Mouse (Mus musculus) kidney, adult 2 months (tissue): ENCODE measurements around the gene Brat1. TPM values are rescaled to one million over a fixed set of nuclear protein-coding genes. Genes with fewer than 3 reads are reported as not detected.

Source experiments
- DNase-seq: peaks from one replicate; pipeline ENCODE4 v3.0.0; 2021
- H3K27ac ChIP-seq: fragments of 200-500 bp; 2 replicates; pipeline ENCODE4 v1.5.1; 2012; ENCODE audit warnings: low read depth, low read length, control low read depth, inconsistent platforms; ENCODE audit not compliant: insufficient read depth
- H3K27me3 ChIP-seq: fragments of 200-500 bp; replicated peaks from 2 replicates; pipeline ENCODE4 v1.6.1; 2012; ENCODE audit warnings: mild to moderate bottlenecking, moderate library complexity, low read length, inconsistent platforms; ENCODE audit not compliant: control insufficient read depth, insufficient read depth
- H3K36me3 ChIP-seq: fragments of 200-500 bp; 2 replicates; pipeline ENCODE4 v1.6.1; 2012; ENCODE audit warnings: mild to moderate bottlenecking, moderate library complexity, low read length, inconsistent platforms; ENCODE audit not compliant: control insufficient read depth, insufficient read depth
- H3K4me1 ChIP-seq: fragments of 200-500 bp; 2 replicates; pipeline ENCODE4 v1.6.1; 2011; ENCODE audit warnings: low read length; ENCODE audit not compliant: control insufficient read depth, insufficient read depth
- H3K4me3 ChIP-seq: fragments of 200-500 bp; 2 replicates; pipeline ENCODE4 v1.5.1; 2011; ENCODE audit warnings: mild to moderate bottlenecking, low read depth, low read length, control low read depth; ENCODE audit not compliant: insufficient read depth
- CTCF ChIP-seq: fragments of 200-500 bp; conservative IDR thresholded peaks from 2 replicates; pipeline ENCODE4 v1.5.1; 2011; ENCODE audit warnings: low read depth, mild to moderate bottlenecking, control low read depth, low read length, moderate library complexity, mixed read lengths; ENCODE audit not compliant: insufficient read depth, insufficient read length
- POLR2A ChIP-seq: fragments of 200-500 bp; IDR thresholded peaks from one replicate; pipeline ENCODE4 v1.6.1; 2011; ENCODE audit warnings: low read depth, low read length, control low read depth
- WGBS: fragments of 180-500 bp; shearing (Covaris S2); methylation state at CpG from one replicate; pipeline ENCODE4 v1.1.7; 2018; 5-methylcytosine and 5-hydroxymethylcytosine counted together
- polyA plus RNA-seq: library from polyadenylated mRNA; depleted of rRNA; stranded (reverse); fragments of >200 nt; gene quantifications from 2 replicates; pipeline ENCODE4 v1.2.3, GENCODE M21; 2012

Gene Brat1
- polyA plus RNA-seq, 1 experiment = 16.3 TPM

DNA sequence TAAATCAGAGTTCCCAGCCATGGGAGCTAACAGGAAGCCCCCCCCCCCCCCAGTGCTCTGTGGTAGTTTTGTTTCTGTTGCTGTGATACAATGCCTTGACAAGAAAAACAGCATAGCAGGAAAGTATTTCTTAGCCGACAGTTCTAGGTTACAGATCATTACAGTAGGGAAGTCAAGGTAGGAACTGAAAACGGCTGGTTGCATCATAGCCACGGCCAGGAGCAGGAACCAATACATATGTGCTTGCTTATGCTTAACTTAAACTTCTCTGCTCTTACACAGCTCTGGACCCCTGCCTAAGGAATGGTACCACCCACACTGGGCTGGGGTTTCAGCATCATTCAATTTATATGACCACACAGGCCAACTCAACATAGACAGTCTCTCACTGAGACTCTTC, 28.5 kb downstream of the Brat1 start:
- no peak for DNase-seq
- Histone ChIP-seq H3K27ac (no peak overlapping the region), H3K4me3 (no peak overlapping the region), H3K4me1 (no peaks in the 10 kb centered on the region), H3K27me3 (no peaks in the 10 kb centered on the region), H3K36me3 (no peaks in the 10 kb centered on the region)
- TF ChIP-seq CTCF (no peak), POLR2A (no peak)
- 53% methylated on average over 3 of the region's 3 CpGs for WGBS

DNA sequence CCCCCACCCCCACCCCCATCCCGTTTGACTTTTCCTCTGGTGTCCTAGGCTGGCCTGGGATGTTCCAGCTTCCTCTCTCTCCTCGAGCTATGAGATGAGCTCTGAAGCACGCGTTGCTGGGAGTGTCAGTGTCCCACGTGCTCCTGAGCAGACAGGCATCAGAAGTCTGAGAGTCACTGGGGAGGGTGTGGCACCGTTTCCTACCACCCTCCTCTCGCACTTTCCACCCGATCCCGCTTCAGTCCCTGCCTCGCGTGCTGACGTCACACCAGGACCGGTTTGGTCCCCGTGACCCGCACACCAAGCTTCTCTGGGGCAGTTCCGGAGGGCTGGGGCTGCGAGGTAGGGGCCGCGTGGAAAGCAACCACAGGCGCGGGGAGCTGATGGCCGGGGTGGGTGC, 30.5 kb downstream of the Brat1 start:
- DNase-seq = peak; percentile 24
- no peak for TF ChIP-seq POLR2A
- no peak for TF ChIP-seq CTCF
- 1% methylated on average over 22 of the region's 22 CpGs for WGBS
- Histone ChIP-seq H3K27me3 (no peaks in the 10 kb centered on the region), H3K36me3 (no peaks in the 10 kb centered on the region), H3K27ac (no peak overlapping the region), H3K4me1 (no peaks in the 10 kb centered on the region), H3K4me3 (peak overlapping the region; percentile 21; the same call in 1 of the 2 replicates)

DNA sequence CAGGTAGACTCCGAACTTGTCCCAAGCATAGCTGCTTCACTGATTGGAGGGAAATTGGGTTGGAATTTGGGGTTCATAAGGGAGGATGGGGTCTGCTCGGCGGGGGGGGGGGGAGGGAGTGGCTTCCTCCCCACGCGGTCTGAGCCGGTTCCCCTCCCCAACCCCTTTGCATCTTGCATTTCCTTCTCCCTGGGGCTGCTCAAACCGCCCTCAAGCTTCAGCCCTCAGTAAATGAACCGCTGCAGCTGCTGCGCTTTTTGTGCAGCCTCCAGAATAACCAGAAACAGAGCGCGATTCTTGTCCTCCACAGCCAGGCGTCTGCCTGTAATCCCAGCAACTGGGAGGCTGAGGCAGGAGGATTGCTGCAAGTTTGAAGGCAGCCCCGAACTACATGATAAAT, 31.4 kb downstream of the Brat1 start:
- DNase-seq = no peak
- no peaks in the 10 kb centered on the region for H3K27me3 ChIP-seq
- no peaks in the 10 kb centered on the region for H3K4me1 ChIP-seq
- no peak for TF ChIP-seq POLR2A
- no peak for TF ChIP-seq CTCF
- 25% methylated on average over 13 of the region's 13 CpGs for WGBS
- H3K4me3 ChIP-seq = no peak overlapping the region
- H3K36me3 ChIP-seq = no peaks in the 10 kb centered on the region
- H3K27ac ChIP-seq = no peak overlapping the region

DNA sequence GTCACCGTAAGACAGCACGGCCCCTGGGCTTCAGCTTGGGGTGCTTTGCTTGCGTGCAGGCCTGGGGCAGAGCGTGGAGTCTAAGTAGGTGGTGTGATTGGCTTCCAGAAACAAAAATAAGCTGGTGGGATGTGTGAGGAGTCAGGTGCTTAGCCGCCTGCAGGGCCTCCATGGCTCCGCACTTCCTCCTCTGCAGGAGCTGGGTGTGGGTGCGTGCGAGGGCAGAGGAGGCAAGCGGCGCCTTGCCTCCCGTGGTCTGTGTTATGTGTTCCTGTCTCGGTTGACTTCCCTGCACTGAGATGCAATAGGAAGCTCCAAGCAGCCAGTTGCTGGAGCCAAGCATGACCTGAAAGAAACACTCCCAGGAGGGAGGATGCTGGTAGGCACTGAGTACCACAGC, 35.0 kb downstream of the Brat1 start:
- Histone ChIP-seq H3K27ac (no peak overlapping the region), H3K4me1 (no peaks in the 10 kb centered on the region), H3K27me3 (no peaks in the 10 kb centered on the region), H3K36me3 (no peaks in the 10 kb centered on the region), H3K4me3 (no peak overlapping the region)
- peak; percentile 33 for DNase-seq
- WGBS = 63% methylated on average over 12 of the region's 12 CpGs
- TF ChIP-seq POLR2A (no peak), CTCF (no peak)

DNA sequence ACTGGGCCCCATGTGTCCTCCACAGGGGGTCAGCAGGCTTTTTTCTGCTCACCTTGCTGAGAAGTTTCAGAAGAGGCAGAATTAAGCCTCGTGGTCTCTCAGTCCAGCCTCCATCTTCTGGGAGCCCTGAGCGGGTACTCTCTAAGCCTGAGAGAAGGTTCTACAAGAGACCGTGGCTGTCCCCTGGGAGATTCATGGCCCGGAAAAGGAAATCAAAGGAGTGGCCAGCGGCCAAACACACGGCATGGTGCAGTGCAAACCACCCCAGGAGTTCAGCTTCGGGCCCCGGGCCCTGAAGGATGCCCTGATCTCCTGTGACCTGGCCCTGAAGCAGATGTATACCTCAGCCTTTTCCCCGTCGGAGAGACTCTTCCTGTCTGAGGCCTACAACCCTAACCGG, 36.2 kb downstream of the Brat1 start:
- Histone ChIP-seq H3K4me3 (no peak overlapping the region), H3K36me3 (no peaks in the 10 kb centered on the region), H3K27ac (no peak overlapping the region), H3K4me1 (no peaks in the 10 kb centered on the region), H3K27me3 (no peaks in the 10 kb centered on the region)
- DNase-seq = peak; percentile 60
- 56% methylated on average over 11 of the region's 11 CpGs for WGBS
- no peak for TF ChIP-seq CTCF
- no peak for TF ChIP-seq POLR2A

DNA sequence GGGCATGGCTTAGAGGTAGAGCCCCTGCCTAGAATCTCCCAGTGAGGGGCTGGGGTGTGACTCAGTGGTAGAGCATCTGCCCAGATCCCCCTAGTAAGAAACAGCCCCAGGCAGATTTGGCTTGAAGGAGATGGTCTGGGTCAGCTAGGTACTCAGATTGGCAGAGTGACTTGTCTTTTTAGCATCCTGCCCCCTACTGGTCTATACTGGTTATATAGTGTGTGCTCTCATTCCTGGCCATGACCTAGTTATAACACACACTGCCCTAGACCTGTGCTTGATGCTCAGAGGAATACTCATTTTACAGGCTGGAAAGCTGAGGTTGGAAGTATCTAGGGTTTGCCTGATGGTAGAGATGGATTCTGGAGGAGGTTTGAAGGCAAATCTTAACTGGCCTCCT, 37.1 kb downstream of the Brat1 start:
- no peak for DNase-seq
- Histone ChIP-seq H3K4me1 (no peaks in the 10 kb centered on the region), H3K27ac (no peak overlapping the region), H3K27me3 (no peaks in the 10 kb centered on the region), H3K4me3 (no peak overlapping the region), H3K36me3 (no peaks in the 10 kb centered on the region)
- TF ChIP-seq CTCF (0 out of 2 replicates have a peak, but pooled peaks have one; percentile 10), POLR2A (no peak)

DNA sequence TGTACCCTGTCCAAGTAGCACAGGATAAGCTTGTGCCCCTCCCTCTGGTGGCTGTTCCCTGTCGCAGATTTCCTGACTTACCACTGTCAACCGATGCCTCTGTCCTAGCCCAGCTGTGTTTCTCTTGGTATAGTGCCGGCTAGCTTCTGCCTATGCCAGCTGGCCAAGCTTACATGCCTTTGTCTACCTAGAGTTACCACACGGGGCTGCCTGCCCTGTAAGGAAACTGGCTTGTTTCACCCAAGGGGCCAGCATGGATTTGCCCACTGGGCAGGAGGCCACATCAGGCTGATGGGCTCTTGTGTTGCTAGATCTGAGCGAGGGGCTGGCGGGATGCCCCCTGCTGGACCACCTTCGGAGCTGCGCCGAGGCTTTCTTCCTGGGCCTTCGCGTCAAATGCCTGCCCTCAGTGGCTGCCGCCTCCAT, 38.9 kb downstream of the Brat1 start:
- Histone ChIP-seq H3K36me3 (no peaks in the 10 kb centered on the region), H3K27me3 (no peaks in the 10 kb centered on the region), H3K27ac (no peak overlapping the region), H3K4me3 (no peak overlapping the region), H3K4me1 (no peaks in the 10 kb centered on the region)
- WGBS = 46% methylated on average over 12 of the region's 12 CpGs
- TF ChIP-seq POLR2A = no peak
- TF ChIP-seq CTCF = no peak
- DNase-seq = no peak

DNA sequence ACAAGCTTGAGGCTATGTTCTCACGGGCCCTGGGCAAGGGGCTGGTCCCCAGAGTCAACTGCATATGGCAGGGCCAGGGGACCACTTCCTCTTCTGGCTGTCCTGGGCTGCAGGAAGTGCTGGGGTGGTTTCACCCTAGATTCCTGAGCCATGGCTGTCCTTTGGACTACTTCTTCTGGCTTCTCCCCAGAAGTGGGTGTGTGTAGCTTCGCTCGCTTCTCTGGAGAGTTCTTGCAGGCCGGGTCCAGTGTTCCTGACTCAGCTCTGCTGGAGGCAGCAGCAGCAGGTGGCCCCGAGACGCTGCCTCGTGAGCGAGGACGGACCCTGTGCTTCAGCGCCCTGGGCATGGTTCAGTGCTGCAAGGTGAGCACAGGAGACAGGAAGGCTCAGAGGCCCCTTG, 43.6 kb downstream of the Brat1 start:
- Histone ChIP-seq H3K36me3 (no peaks in the 10 kb centered on the region), H3K27ac (peak overlapping the region; percentile 65), H3K4me3 (no peak overlapping the region), H3K4me1 (peaks cover 8% of the 10 kb centered on the region; the same call in 1 of the 2 replicates), H3K27me3 (no peaks in the 10 kb centered on the region)
- TF ChIP-seq CTCF (no peak), POLR2A (no peak)
- peak; percentile 94 for DNase-seq
- 47% methylated on average over 10 of the region's 10 CpGs for WGBS
